Mouse (Mus musculus) stomach, postnatal 0 days (tissue): Measurements from ENCODE around the gene Pnmt.
A peak's percentile ranks its signal among the peaks of the same experiment; 100 is the strongest.

Experiments used
- CTCF ChIP-seq: IDR thresholded peaks from 2 replicates; pipeline ENCODE4 v1.5.1; 2016; ENCODE audit warnings: antibody characterized with exemption, low read depth, mild to moderate bottlenecking, moderate library complexity
- EP300 ChIP-seq: optimal IDR thresholded peaks from 2 replicates; pipeline ENCODE3; 2016; ENCODE audit warnings: antibody characterized with exemption

DNA sequence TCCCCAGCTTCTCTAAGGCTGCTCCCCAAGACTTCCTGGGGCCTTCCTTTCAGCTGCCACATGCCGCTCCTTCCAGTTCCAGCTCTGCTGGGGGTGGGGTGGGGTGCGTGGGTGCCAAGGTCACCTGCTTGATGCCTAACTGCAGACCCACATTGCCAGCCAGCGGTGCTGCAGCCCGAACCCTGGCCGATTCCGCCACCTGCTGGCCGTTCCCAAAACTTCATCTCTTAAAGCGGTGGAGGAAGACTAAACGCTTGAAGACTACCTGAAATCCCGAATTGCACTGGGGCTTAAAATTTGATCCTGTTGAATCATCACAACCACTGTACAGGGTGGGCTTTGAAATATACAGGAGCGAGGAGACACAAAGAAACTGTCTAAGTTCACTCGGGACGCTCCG, 41.0 kb upstream of the Pnmt start:
- TF ChIP-seq CTCF (peak; percentile 86), EP300 (no peak)
